Mouse (Mus musculus): ENCODE data around the gene Hpdl. TPM values are rescaled to one million over a fixed set of nuclear protein-coding genes. Genes with fewer than 3 reads are reported as not detected.
A peak's percentile ranks its signal among the peaks of the same experiment; 100 is the strongest.

Hpdl gene
- polyA plus RNA-seq, 1 experiment from 2014 or later: 2.2 TPM

DNA sequence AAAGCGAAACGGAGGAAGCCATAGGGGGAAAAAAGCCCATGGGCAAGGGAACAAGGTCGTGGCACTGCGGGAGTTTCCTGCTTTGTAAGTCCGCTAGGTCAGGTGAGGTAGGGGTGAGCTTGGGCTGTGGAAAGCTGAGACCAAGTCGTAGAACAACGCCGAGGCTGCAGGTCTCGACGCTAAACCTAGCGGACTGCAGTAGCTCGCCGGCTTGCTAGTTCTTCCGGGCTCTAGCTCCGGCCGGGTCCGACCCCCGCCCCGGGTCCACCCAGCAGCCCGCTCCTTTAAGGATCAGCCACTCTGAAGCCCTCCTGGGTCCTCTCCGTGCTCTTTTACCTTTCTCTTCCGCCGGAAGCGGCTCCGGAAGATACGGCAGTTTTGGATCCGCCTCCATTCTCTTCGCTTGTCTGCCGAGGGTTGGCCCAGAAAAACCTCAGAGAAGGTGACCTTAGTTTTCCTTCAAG, 3.1 kb upstream of the Hpdl start:
- Histone ChIP-seq H3K4me1 (peaks cover 32% of the 10 kb centered on the region), H3K4me3 (peak overlapping the region; percentile 61), H3K27ac (peak overlapping the region; percentile 90), H3K27me3 (ENCODE audit: low read depth, poor library complexity, severe bottlenecking) (peaks cover 19% of the 10 kb centered on the region), H3K36me3 (no peaks in the 10 kb centered on the region), H3K9me3 (replicated peaks) (no peaks in the 10 kb centered on the region)
- 1% methylated on average over 29 of the region's 29 CpGs for WGBS
- DNase-seq (ENCODE audit: low spot score): peak; percentile 81

DNA sequence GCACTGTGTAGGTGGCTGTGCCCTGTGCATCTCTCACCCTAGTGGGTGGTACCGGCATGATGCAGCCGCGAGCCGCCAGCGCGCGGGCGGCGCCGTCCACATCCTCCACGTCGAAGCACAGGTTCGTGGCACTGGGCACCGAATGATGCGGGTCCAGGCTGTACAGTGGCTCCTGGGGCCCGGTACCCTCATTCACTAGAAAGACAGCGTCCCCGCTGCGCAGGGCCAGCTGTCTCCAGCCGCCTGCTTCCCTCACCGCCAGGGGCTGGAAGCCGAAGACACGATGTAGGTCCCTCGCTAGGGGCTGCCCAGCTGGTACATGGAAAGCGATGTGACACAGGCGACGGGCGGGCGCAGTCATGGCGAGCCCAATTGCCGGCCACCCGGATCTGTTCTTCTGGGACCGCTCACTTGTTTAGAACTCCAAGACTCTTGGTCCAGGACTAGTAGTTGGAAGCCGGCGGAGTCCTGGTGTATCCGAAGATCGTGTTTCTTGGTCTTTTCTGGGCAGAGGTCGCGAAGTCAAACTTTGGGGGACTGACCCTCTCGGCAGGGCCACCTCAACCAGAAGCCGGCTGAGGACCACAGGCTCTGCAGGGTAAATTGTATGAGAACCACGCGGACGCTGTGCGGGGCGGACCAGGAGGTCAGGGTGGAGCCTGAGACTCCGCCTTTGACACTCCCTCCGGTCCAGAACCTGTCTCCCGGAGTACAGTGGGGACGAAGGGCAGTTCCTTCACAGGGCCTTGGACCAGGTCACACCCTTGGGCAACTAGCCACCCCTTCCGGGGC, 409 bp downstream of the Hpdl start:
- Histone ChIP-seq H3K27ac (peak overlapping the region; percentile 78), H3K9me3 (replicated peaks) (no peaks in the 10 kb centered on the region)
- under 1% methylated on average over 51 of the region's 51 CpGs for WGBS

DNA sequence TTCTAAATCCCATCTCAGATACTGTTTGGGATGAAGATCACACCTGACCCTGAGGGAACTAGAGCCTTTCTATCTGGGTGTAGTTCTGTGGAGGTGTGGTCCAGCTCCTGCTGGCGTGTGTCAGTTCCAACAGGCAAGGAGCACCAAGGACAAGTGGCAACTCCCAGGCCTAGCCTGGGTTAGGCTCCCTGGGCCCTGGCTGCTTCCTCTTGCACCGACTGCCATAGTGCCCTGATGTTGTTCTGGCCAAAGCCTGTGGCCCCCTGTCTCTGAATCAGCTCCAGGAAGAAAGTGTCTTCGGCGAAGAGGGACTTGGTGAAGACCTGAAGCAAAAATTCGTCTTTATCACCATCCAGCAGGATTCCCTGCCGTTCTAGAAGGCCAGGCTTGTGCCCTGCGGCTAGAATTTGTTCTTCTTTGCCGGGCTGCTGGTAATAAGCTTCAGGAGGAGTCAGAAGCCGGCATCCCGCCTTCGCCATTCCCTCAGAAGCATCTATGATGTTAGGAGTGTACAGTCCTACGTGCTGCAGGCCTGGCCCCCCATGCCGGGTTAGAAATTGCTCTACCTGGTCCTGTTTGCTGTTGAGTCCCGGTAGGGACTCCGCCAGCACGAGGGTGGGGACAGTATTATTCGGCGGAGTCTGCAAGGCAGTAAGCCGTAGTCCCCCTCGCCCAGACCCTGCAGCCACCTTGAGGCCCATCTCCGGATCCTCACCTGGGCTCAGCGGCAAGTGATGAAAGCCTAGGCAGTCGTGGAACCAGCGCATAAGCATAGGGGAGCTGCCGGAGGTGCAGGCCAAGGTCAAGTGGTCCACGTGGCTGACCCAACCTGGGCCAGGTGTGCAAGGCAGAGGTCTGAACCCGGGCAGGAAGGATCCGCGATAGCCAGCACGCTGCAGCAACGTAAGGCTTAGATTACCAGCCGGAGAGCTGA, 1.3 kb downstream of the Hpdl start:
- Histone ChIP-seq H3K36me3 (peaks cover 35% of the 10 kb centered on the region), H3K4me3 (peak overlapping the region; percentile 59), H3K27me3 (ENCODE audit: low read depth, poor library complexity, severe bottlenecking) (peaks cover 27% of the 10 kb centered on the region), H3K4me1 (peaks cover 29% of the 10 kb centered on the region), H3K9me3 (replicated peaks) (no peaks in the 10 kb centered on the region), H3K27ac (peak overlapping the region; percentile 78; the same call in 1 of the 2 replicates)
- peak; percentile 36 for DNase-seq (ENCODE audit: low spot score)
- WGBS: 21% methylated on average over 32 of the region's 32 CpGs

More for the DNA sequence above, 409 bp downstream of the Hpdl start:
- Histone ChIP-seq H3K36me3 (peaks cover 27% of the 10 kb centered on the region), H3K4me1 (peaks cover 31% of the 10 kb centered on the region), H3K4me3 (peak overlapping the region; percentile 59), H3K27me3 (ENCODE audit: low read depth, poor library complexity, severe bottlenecking) (peaks cover 27% of the 10 kb centered on the region)
- peak; percentile 83 for DNase-seq (ENCODE audit: low spot score)

DNA sequence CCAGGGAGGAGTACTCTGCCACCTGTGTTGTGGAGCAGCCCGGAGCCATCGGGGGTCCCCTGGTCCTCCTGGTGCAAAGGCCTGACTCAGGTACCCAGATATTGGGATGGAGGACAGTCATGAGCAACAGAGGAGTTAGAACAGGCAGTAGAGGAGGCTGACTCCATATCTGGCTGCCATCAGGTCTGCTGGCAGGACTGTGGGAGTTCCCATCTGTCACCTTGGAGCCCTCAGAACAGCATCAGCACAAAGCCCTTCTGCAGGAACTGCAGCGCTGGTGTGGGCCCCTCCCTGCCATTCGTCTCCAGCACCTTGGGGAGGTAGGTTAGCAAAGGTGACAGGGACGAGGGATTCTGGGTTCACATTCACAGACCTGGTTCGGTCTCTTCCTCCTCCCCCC, 4.0 kb downstream of the Hpdl start:
- no peaks in the 10 kb centered on the region for H3K9me3 ChIP-seq (replicated peaks)
- DNase-seq (ENCODE audit: low spot score): no peak
- H3K36me3 ChIP-seq: peaks cover 51% of the 10 kb centered on the region
- H3K4me3 ChIP-seq: no peak overlapping the region
- H3K27me3 ChIP-seq (ENCODE audit: low read depth, poor library complexity, severe bottlenecking): peaks cover 27% of the 10 kb centered on the region
- no peak overlapping the region for H3K27ac ChIP-seq
- peaks cover 17% of the 10 kb centered on the region for H3K4me1 ChIP-seq
- 91% methylated on average over 6 of the region's 6 CpGs for WGBS

DNA sequence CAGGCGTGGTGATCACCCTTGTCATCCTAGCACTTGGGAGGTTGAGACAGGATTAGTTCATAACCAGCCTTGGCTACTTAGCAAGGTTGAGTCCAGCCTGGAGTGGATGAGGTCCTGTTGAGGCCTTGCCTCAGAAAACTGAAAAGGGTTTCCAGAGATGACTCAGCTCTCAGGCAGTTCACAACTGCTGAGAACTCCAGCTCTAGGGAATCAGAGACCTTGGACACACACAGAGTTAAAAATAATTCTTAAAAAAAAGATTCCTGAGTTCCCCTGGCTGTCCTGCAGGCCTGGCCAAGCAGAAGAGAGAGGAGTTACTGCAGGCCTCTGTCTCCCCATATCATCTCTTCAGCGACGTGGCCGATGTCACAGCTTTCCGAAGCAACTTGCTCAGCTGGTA, 6.2 kb downstream of the Hpdl start:
- peaks cover 15% of the 10 kb centered on the region for H3K27me3 ChIP-seq (ENCODE audit: low read depth, poor library complexity, severe bottlenecking)
- H3K4me1 ChIP-seq: peaks cover 4% of the 10 kb centered on the region
- DNase-seq (ENCODE audit: low spot score): no peak
- H3K36me3 ChIP-seq: peaks cover 65% of the 10 kb centered on the region
- H3K9me3 ChIP-seq (replicated peaks): no peaks in the 10 kb centered on the region
- H3K4me3 ChIP-seq: no peak overlapping the region
- WGBS: 84% methylated on average over 5 of the region's 5 CpGs
- no peak overlapping the region for H3K27ac ChIP-seq

DNA sequence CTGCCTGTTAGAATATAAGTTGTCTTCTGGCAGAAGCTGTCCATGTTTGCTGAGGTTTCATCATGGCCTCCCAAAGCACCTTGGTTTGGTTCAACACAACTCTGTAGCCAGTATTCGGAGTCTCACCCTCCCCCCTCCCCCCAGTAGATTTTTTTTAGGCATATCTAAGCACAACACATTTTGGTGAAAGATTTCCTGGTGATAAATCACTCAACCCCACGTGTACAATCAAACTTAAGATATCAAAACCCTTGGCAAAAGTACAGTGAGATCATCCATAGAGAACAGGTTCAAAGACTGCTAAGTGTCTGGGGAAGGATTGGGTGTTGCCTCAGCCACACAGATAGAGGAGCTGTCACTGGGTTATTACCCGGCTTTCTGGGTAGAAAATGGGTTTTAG, 10.5 kb downstream of the Hpdl start:
- peaks cover 9% of the 10 kb centered on the region for H3K4me1 ChIP-seq
- H3K36me3 ChIP-seq: peaks cover 38% of the 10 kb centered on the region
- H3K27me3 ChIP-seq (ENCODE audit: low read depth, poor library complexity, severe bottlenecking): no peaks in the 10 kb centered on the region
- H3K27ac ChIP-seq: no peak overlapping the region
- no peak for DNase-seq (ENCODE audit: low spot score)
- 84% methylated on average over 3 of the region's 3 CpGs for WGBS
- no peaks in the 10 kb centered on the region for H3K9me3 ChIP-seq (replicated peaks)
- no peak overlapping the region for H3K4me3 ChIP-seq

DNA sequence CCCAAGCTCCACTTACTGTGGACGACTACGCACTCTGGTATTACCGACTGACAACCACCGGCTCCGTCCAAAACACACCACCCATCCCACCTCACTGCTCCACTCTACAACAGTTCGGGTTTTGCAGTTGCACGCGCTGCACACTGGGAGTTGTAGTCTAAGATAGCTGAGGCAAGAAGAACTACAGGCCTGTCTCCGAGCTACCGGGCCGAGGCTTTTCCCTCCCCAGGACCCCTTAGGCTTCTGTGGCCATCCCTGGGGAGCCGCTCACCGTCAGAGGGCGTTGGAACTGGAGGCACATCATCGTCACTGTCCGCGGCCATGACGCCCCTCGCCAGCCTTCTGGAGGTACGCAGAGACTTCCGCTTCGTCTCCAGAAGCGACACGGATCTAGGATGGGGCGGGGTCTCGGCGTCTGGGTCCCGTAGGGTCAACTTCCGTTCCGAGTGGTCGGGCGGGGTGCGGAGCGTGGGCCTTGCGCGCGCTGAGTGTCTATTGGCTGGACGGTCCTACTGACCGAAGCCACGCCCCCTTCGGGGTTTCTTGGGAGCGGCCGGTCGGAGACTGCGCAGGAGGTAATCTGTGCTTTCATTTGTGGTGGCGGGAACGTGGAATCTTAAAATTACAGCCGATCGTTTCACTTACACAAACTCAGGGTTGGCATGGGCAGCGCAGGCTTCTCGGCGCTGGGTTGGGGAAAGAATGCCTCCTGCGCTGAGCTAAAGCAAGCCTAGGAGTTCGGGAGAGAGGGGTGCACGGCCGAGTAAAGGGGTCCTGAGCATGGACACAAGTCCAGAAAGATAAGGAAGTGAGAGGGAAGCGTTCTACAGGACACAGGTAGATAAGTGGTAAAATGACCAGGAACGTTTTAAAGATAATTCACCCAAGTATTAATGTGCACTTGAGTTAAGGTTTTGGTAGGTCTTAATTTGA, 14.0 kb downstream of the Hpdl start, which contains the start of the genes Toe1 and Mutyh:
Gene Toe1, minus strand, starts transcription at position 444 of the 933 bp plus-strand sequence.
Gene Mutyh, plus strand, starts transcription at position 527 of the 933 bp plus-strand sequence.
- DNase-seq (ENCODE audit: low spot score): peak; percentile 98
- peak within 1 kb of the TSS; percentile 78 for H3K4me3 ChIP-seq
- peak within 1 kb of the TSS; percentile 94 for H3K27ac ChIP-seq
- WGBS: 1% methylated on average over 58 of the region's 58 CpGs
- H3K27me3 ChIP-seq (ENCODE audit: low read depth, poor library complexity, severe bottlenecking): no peaks in the 10 kb centered on the region
- no peaks in the 10 kb centered on the region for H3K9me3 ChIP-seq (replicated peaks)
- H3K36me3 ChIP-seq: peaks cover 51% of the 10 kb centered on the region
- peaks cover 9% of the 10 kb centered on the region for H3K4me1 ChIP-seq

DNA sequence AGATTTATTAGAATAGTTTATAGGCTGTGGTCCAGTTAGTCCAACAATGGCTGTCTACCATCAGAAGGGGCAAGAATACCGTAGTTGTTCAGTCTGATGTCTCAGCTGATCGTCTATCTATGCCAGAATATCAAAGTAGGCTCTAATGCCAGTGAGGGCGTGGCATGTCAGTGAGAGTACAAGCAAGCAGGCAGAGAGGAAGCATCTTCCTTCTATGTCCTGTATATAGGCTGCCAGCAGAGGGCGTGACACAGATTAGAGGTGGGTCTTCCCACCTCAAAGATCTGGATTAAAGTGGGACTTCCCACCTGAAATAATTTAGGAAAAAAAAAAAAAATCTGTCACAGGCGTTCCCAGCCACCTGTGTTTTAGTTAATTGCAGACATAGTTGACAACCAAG, 21.6 kb downstream of the Hpdl start:
- H3K27ac ChIP-seq: no peak overlapping the region
- no peaks in the 10 kb centered on the region for H3K9me3 ChIP-seq (replicated peaks)
- no peaks in the 10 kb centered on the region for H3K27me3 ChIP-seq (ENCODE audit: low read depth, poor library complexity, severe bottlenecking)
- H3K36me3 ChIP-seq: peaks cover 39% of the 10 kb centered on the region
- 46% methylated on average over 5 of the region's 5 CpGs for WGBS
- no peaks in the 10 kb centered on the region for H3K4me1 ChIP-seq
- H3K4me3 ChIP-seq: no peak overlapping the region
- DNase-seq (ENCODE audit: low spot score): no peak

DNA sequence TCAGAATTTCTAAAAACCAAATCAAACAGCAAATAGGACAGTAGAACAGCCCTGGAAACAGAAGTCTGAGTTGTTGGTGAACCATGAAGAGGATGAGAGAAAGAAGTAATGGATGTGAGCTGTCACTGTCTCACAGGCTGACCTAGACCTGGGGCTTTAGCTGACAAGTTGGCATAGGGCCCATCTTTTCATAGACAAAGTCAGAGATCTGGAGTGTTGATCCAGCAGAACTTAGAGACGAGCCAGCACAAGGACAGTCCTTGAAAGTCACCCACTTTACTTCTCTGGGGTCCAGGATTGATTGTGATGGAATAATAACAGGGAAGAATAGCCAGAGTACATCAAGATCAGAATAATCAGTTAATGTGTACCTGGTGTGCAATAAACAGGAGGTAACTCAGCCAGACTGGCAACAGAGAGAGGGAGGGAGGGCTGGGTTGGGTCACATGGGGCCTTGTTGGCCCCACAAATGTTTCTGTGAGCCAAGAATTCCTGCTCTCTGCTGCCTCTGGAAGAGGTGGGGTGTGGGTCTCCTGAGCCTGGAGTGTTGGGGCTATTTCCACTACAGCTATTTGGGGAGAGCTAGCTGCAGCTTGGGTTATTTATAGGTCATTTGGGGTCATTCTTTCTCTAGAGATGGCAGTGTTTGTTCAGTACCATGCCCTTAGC, 24.9 kb downstream of the Hpdl start:
- no peak for DNase-seq (ENCODE audit: low spot score)

DNA sequence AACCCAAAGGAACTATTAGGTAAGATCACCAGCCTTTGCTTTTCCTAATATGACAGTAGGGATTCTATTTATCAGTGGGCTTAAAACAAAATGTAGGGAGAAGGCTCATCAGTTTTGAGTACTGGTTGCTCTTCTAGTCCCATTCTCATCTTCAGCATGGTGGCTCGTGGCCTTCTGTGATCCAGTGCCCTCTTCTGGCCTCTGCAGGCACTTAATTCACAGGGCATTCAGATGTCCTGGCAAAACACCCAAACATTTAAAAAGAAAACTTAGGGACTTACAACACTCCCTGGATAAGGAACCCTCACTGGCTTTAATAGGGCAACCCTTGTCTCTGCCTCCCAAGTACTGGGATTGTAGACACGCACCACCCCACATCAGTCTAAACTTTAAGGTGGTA, 27.2 kb downstream of the Hpdl start:
- no peaks in the 10 kb centered on the region for H3K27me3 ChIP-seq (ENCODE audit: low read depth, poor library complexity, severe bottlenecking)
- H3K4me1 ChIP-seq: no peaks in the 10 kb centered on the region
- DNase-seq (ENCODE audit: low spot score): no peak
- H3K9me3 ChIP-seq (replicated peaks): no peaks in the 10 kb centered on the region
- no peak overlapping the region for H3K4me3 ChIP-seq
- no peaks in the 10 kb centered on the region for H3K36me3 ChIP-seq
- H3K27ac ChIP-seq: no peak overlapping the region
- WGBS: 87% methylated on average over 2 of the region's 2 CpGs

More for the DNA sequence above, 24.9 kb downstream of the Hpdl start:
- H3K27me3 ChIP-seq (ENCODE audit: low read depth, poor library complexity, severe bottlenecking): no peaks in the 10 kb centered on the region
- WGBS: 80% methylated on average over 1 of the region's 1 CpGs
- H3K4me1 ChIP-seq: no peaks in the 10 kb centered on the region
- no peaks in the 10 kb centered on the region for H3K9me3 ChIP-seq (replicated peaks)
- H3K36me3 ChIP-seq: peaks cover 6% of the 10 kb centered on the region
- no peak overlapping the region for H3K4me3 ChIP-seq
- no peak overlapping the region for H3K27ac ChIP-seq

DNA sequence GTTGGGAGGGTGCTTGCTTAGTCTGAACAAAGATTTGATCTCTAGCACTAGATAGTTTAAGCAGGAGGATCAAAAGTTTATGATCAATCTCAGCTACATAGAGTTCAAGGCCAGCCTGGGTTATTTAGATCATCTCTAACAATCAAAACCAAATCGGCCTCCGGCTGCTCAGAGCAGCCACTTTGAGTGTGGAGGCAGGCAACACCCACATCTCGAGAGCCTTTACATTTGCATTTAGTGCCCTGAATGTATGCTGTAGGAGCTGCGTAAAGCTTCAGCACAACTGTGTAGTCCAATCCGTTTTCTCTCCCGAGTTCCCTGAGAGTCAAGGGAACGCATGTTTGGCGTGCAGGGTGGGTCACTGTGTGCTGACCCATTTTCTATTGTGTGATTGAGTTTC, 29.1 kb downstream of the Hpdl start:
- no peaks in the 10 kb centered on the region for H3K9me3 ChIP-seq (replicated peaks)
- H3K27ac ChIP-seq: no peak overlapping the region
- no peak for DNase-seq (ENCODE audit: low spot score)
- no peaks in the 10 kb centered on the region for H3K36me3 ChIP-seq
- no peaks in the 10 kb centered on the region for H3K27me3 ChIP-seq (ENCODE audit: low read depth, poor library complexity, severe bottlenecking)
- WGBS: 87% methylated on average over 8 of the region's 8 CpGs
- no peak overlapping the region for H3K4me3 ChIP-seq
- H3K4me1 ChIP-seq: peaks cover 3% of the 10 kb centered on the region; the same call in 1 of the 2 replicates

Data from limb, embryonic 10.5 days (tissue).